Mouse (Mus musculus) lung, postnatal 0 days (tissue): ENCODE data around the gene Vmn1r195.

Experiments used
- CTCF ChIP-seq: IDR thresholded peaks from 2 replicates; pipeline ENCODE4 v1.5.1; 2016; ENCODE audit warnings: antibody characterized with exemption, mild to moderate bottlenecking
- EP300 ChIP-seq: IDR thresholded peaks from 2 replicates; pipeline ENCODE4 v1.6.1; 2016; ENCODE audit warnings: antibody characterized with exemption, mild to moderate bottlenecking, control low read depth

DNA sequence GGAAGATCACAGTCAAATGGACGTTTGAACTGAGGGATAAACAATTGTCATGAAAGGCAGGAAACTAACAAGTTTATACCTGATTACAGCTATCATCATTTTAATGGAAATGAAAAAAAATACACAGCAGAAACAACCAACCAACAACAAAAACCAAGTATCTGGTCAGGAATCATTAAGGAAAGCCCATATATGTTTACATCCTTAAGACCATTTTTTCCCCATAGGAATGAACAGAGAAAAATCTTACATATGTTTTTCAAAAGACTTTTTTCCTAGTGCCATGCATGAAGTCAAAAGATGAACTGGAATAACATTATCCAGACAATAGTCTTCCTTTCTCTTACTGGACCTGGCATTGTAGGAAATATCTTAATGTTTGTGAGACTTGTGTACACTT is 26.4 kb upstream of the Vmn1r195 start, which contains the start of gene Vmn1r194:
- no peak for TF ChIP-seq CTCF
- no peak for TF ChIP-seq EP300
